In the genomic region with DNA sequence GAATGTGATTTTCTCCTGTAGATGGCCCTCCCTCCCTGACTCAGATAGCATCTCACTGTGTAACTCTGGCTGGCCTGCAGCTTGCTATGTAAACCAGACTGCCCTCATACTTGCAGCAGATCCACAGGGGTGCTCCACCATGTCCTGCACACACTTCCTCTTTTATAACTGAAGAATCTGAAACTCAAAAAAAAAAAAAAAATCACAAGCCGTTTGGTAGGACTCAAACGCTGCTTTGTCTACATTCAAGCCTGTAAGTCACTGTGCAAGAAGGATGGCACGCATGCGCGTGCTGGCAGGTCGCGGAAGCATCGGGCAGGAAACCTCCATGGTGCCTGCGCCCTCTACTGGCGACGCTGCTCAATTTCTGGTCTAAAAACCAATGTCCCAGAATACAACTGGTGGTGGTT, we compare ENCODE assay signal across 8 mouse cellular contexts. TPM values are rescaled to one million over a fixed set of nuclear protein-coding genes. Genes with fewer than 3 reads are reported as not detected.
DNase-seq lines count a peak whose midpoint lies in the region; ATAC-seq and TF ChIP-seq lines count a peak whose summit lies in the region.

No protein-coding gene starts in this region.

- H3K9me3 ChIP-seq in heart, embryonic 12.5 days (replicated peaks): no peaks in the 10 kb centered on the region
- no peaks in the 10 kb centered on the region for H3K9me3 ChIP-seq in kidney, postnatal 0 days (replicated peaks; ENCODE audit: low read length)
- H3K9me3 ChIP-seq in liver, embryonic 11.5 days (ENCODE audit: control insufficient read depth, low read length): no peaks in the 10 kb centered on the region
- H3K9me3 ChIP-seq in stomach, embryonic 14.5 days (ENCODE audit: control insufficient read depth, low read depth, low read length): no peaks in the 10 kb centered on the region

- H3K4me3 ChIP-seq in heart, embryonic 12.5 days: no peak overlapping the region
- H3K4me3 ChIP-seq in kidney, postnatal 0 days (replicated peaks; ENCODE audit: low read depth, low read length): no peak overlapping the region
- 0 out of 2 replicates have a peak overlapping the region, but pooled peaks have one; percentile 0 for H3K4me3 ChIP-seq in liver, embryonic 11.5 days (ENCODE audit: low read depth, low read length)
- no peak overlapping the region; the same call in 1 of the 2 replicates for H3K4me3 ChIP-seq in stomach, embryonic 14.5 days (ENCODE audit: low read depth, low read length)

- DNase-seq in B cell, adult 2 months: peak; percentile 93
- peak; percentile 97 for DNase-seq in brain, adult 2 months (ENCODE audit: low read depth, low spot score)
- DNase-seq in kidney, postnatal 0 days (ENCODE audit: low spot score): peak; percentile 97
- peak; percentile 82 for DNase-seq in liver, embryonic 11.5 days (ENCODE audit: low spot score)
- peak; percentile 98 for DNase-seq in naive thymus-derived CD4-positive, alpha-beta T cell, adult 2 months (ENCODE audit: low read depth)

- TF ChIP-seq CTCF in kidney, postnatal 0 days (IDR thresholded peaks at IDR 0.05; ENCODE audit: low read depth): peak; percentile 96

- H3K9ac ChIP-seq in heart, embryonic 12.5 days: no peak overlapping the region
- no peak overlapping the region; the same call in 1 of the 2 replicates for H3K9ac ChIP-seq in kidney, postnatal 0 days (ENCODE audit: low read depth, low read length)
- no peak overlapping the region for H3K9ac ChIP-seq in liver, embryonic 11.5 days (ENCODE audit: low read depth, low read length)
- H3K9ac ChIP-seq in stomach, embryonic 14.5 days (replicated peaks; ENCODE audit: low read depth, low read length): no peak overlapping the region

- no peak overlapping the region for H3K27ac ChIP-seq in heart, embryonic 12.5 days (ENCODE audit: poor library complexity, severe bottlenecking)
- no peak overlapping the region for H3K27ac ChIP-seq in kidney, postnatal 0 days
- no peak overlapping the region for H3K27ac ChIP-seq in liver, embryonic 11.5 days (ENCODE audit: low read depth, low read length)
- no peak overlapping the region; the same call in 1 of the 2 replicates for H3K27ac ChIP-seq in stomach, embryonic 14.5 days (ENCODE audit: low read length)

- peak overlapping the region; percentile 51 for H3K4me2 ChIP-seq in heart, embryonic 12.5 days
- H3K4me2 ChIP-seq in kidney, postnatal 0 days (ENCODE audit: low read length): peak overlapping the region; percentile 30; the same call in 1 of the 2 replicates
- H3K4me2 ChIP-seq in liver, embryonic 11.5 days: peak overlapping the region; percentile 53
- H3K4me2 ChIP-seq in stomach, embryonic 14.5 days (replicated peaks; ENCODE audit: low read depth, low read length): peak overlapping the region; percentile 29

- H3K27me3 ChIP-seq in heart, embryonic 12.5 days (replicated peaks): 0 out of 2 replicates have a peak, but pooled peaks cover 3% of the 10 kb centered on the region
- H3K27me3 ChIP-seq in kidney, postnatal 0 days (ENCODE audit: insufficient read depth, low read length): no peaks in the 10 kb centered on the region
- H3K27me3 ChIP-seq in liver, embryonic 11.5 days (replicated peaks; ENCODE audit: control insufficient read depth, insufficient read depth, low read length): no peaks in the 10 kb centered on the region
- H3K27me3 ChIP-seq in stomach, embryonic 14.5 days (ENCODE audit: control insufficient read depth, insufficient read depth, low read length): no peaks in the 10 kb centered on the region

- peaks cover 11% of the 10 kb centered on the region; the same call in 1 of the 2 replicates for H3K4me1 ChIP-seq in heart, embryonic 12.5 days (replicated peaks)
- no peaks in the 10 kb centered on the region for H3K4me1 ChIP-seq in kidney, postnatal 0 days (replicated peaks; ENCODE audit: insufficient read depth, low read length)
- no peaks in the 10 kb centered on the region for H3K4me1 ChIP-seq in liver, embryonic 11.5 days (replicated peaks; ENCODE audit: control insufficient read depth, insufficient read depth, low read length)
- peaks cover 4% of the 10 kb centered on the region; the same call in 1 of the 2 replicates for H3K4me1 ChIP-seq in stomach, embryonic 14.5 days (ENCODE audit: control insufficient read depth, insufficient read depth, low read length)

- ATAC-seq in erythroid progenitor cell, adult 5-6 weeks (replicated peaks; ENCODE audit: low FRiP score, poor library complexity, severe bottlenecking): peak; percentile 68
- ATAC-seq in heart, embryonic 12.5 days (ENCODE audit: insufficient number of reproducible peaks, low FRiP score): peak; percentile 68
- peak; percentile 65 for ATAC-seq in kidney, postnatal 0 days (replicated peaks; ENCODE audit: low FRiP score, low read depth)
- peak; percentile 79 for ATAC-seq in liver, embryonic 11.5 days (replicated peaks; ENCODE audit: low FRiP score)
- ATAC-seq in stomach, embryonic 14.5 days (ENCODE audit: insufficient number of reproducible peaks, insufficient read depth, low FRiP score, low read depth): peak; percentile 75; the same call in 1 of the 2 replicates

- H3K36me3 ChIP-seq in heart, embryonic 12.5 days: no peaks in the 10 kb centered on the region
- no peaks in the 10 kb centered on the region for H3K36me3 ChIP-seq in kidney, postnatal 0 days (ENCODE audit: insufficient read depth, low read length)
- H3K36me3 ChIP-seq in liver, embryonic 11.5 days (ENCODE audit: control insufficient read depth, insufficient read depth, low read length): no peaks in the 10 kb centered on the region
- H3K36me3 ChIP-seq in stomach, embryonic 14.5 days (ENCODE audit: control insufficient read depth, insufficient read depth, low read length): no peaks in the 10 kb centered on the region

- WGBS in heart, embryonic 12.5 days: under 1% methylated on average over 11 of the region's 11 CpGs
- 1% methylated on average over 11 of the region's 11 CpGs for WGBS in kidney, postnatal 0 days
- WGBS in liver, embryonic 11.5 days: 0% methylated on average over 11 of the region's 11 CpGs
- 0% methylated on average over 11 of the region's 11 CpGs for WGBS in stomach, embryonic 14.5 days

RNA-seq across cellular contexts. Expression of a gene that starts 19.8 kb away (rescaled TPM):
- 3,936 and 3,940 TPM in 2 replicates for total RNA-seq in erythroid progenitor cell, adult 5-6 weeks (2015; ENCODE audit: low replicate concordance)
- 2,045 and 2,132 TPM in 2 replicates for total RNA-seq in erythroid progenitor cell, adult 5-6 weeks (2017; ENCODE audit: low replicate concordance)
- 0.74 and 0.97 TPM in 2 replicates for polyA plus RNA-seq in heart, embryonic 12.5 days (2016; fragmentation: Nextera tagmentation; extraction: Ambion mirVana)
- polyA plus RNA-seq in kidney, postnatal 0 days (2015; fragmentation: Nextera tagmentation; extraction: Ambion mirVana): 15.9 and 16.5 TPM in 2 replicates
- 9.3 and 10.6 TPM in 2 replicates for polyA plus RNA-seq in liver, embryonic 11.5 days (2014; fragmentation: Nextera tagmentation; extraction: Ambion mirVana)
- 46.8 and 56.0 TPM in 2 replicates for polyA plus RNA-seq in stomach, embryonic 14.5 days (2014; fragmentation: Nextera tagmentation; extraction: Ambion mirVana)

RNA-seq across cellular contexts. Expression of a gene that starts 30.5 kb away (rescaled TPM):
- total RNA-seq in erythroid progenitor cell, adult 5-6 weeks (2015; ENCODE audit: low replicate concordance): 0.72 and 1.3 TPM in 2 replicates
- 1.7 and 4.2 TPM in 2 replicates for total RNA-seq in erythroid progenitor cell, adult 5-6 weeks (2017; ENCODE audit: low replicate concordance)
- 0.68 and 1.5 TPM in 2 replicates for polyA plus RNA-seq in heart, embryonic 12.5 days (2016; fragmentation: Nextera tagmentation; extraction: Ambion mirVana)
- 1.7 and 2.1 TPM in 2 replicates for polyA plus RNA-seq in kidney, postnatal 0 days (2015; fragmentation: Nextera tagmentation; extraction: Ambion mirVana)
- 0.53 and 1.1 TPM in 2 replicates for polyA plus RNA-seq in liver, embryonic 11.5 days (2014; fragmentation: Nextera tagmentation; extraction: Ambion mirVana)
- 3.9 and 4.4 TPM in 2 replicates for polyA plus RNA-seq in stomach, embryonic 14.5 days (2014; fragmentation: Nextera tagmentation; extraction: Ambion mirVana)

RNA-seq across cellular contexts. Expression of a gene that starts 58.9 kb away (rescaled TPM):
- not detected in 2 replicates for total RNA-seq in erythroid progenitor cell, adult 5-6 weeks (2015; ENCODE audit: low replicate concordance)
- not detected in 2 replicates for total RNA-seq in erythroid progenitor cell, adult 5-6 weeks (2017; ENCODE audit: low replicate concordance)
- polyA plus RNA-seq in heart, embryonic 12.5 days (2016; fragmentation: Nextera tagmentation; extraction: Ambion mirVana): not detected in 2 replicates
- polyA plus RNA-seq in kidney, postnatal 0 days (2015; fragmentation: Nextera tagmentation; extraction: Ambion mirVana): not detected in 2 replicates
- not detected in 2 replicates for polyA plus RNA-seq in liver, embryonic 11.5 days (2014; fragmentation: Nextera tagmentation; extraction: Ambion mirVana)
- polyA plus RNA-seq in stomach, embryonic 14.5 days (2014; fragmentation: Nextera tagmentation; extraction: Ambion mirVana): not detected in 2 replicates
